8 mouse cellular contexts compared by ENCODE assay signal in the genomic region with DNA sequence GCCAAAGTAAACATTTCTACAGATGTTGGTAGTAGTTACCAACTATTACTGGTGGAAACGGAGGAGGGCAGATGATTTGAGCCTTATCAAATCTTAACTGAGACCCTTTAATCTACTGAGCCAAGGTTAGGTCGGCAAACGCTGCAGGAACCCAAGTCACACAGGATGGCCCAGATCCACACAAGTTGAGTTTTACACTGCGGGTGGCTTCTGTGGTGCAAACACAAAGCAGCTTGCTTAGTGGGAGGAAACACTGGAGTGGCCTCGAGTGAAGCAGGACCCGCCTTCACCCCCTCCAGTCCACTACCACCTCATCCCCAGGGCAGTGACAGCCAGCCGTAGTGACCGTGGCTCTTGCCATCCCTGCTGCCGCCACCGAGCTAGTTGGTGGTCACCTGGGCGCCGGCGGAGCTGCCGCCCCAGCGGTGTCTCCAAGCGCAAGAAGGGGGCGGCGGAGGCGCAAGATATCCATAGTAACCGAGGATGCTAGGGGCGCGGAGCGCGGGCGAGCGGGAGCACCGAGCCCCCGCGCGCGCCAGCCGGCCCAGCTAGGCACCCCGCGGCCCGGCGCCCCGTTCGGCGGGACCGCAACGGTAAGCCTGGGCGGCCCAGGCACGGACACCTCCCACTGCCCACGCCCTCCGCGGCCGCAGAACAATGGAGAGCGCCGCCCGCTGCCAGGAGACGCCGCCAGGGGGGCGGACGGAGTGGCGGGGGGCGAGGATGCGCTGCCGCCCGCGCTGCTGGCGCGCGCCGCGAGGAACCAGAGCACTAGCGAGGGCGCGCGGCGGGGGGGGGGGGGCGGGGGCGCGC.
DNase-seq lines count a peak whose midpoint lies in the region; ATAC-seq and TF ChIP-seq lines count a peak whose summit lies in the region.

No protein-coding gene starts in this region.

- peaks cover 4% of the 10 kb centered on the region; the same call in 1 of the 2 replicates for H3K4me1 ChIP-seq in kidney, embryonic 14.5 days (ENCODE audit: control insufficient read depth, insufficient read depth, low read length)
- peaks cover 12% of the 10 kb centered on the region for H3K4me1 ChIP-seq in heart, embryonic 15.5 days (replicated peaks)
- H3K4me1 ChIP-seq in neural tube, embryonic 14.5 days (ENCODE audit: control insufficient read depth, insufficient read depth, low read length): no peaks in the 10 kb centered on the region; the same call in 1 of the 2 replicates
- no peaks in the 10 kb centered on the region for H3K4me1 ChIP-seq in lung, adult 2 months (ENCODE audit: control insufficient read depth, insufficient read depth, low read length)

- H3K4me3 ChIP-seq in kidney, embryonic 14.5 days (ENCODE audit: low read length): peak overlapping the region; percentile 60
- peak overlapping the region; percentile 55 for H3K4me3 ChIP-seq in heart, embryonic 15.5 days
- H3K4me3 ChIP-seq in neural tube, embryonic 14.5 days (ENCODE audit: low read depth, low read length): peak overlapping the region; percentile 62
- H3K4me3 ChIP-seq in lung, adult 2 months (replicated peaks; ENCODE audit: extremely low read depth, low read depth, low read length): no peak overlapping the region

- no peak overlapping the region for H3K27ac ChIP-seq in kidney, embryonic 14.5 days (ENCODE audit: low read depth, low read length)
- H3K27ac ChIP-seq in heart, embryonic 15.5 days: no peak overlapping the region
- peak overlapping the region; percentile 94 for H3K27ac ChIP-seq in neural tube, embryonic 14.5 days (ENCODE audit: low read depth, low read length)

- DNase-seq in kidney, adult 8-10 months: no peak
- peak; percentile 68 to 69 for DNase-seq in cerebellum, postnatal 25 days
- DNase-seq in left cerebral cortex, postnatal 14 days (ENCODE audit: low spot score in 2 of 2): peak; percentile 67 to 72
- DNase-seq in B cell, adult 2 months: no peak
- DNase-seq in lung, adult 2 months: no peak

- H3K36me3 ChIP-seq in kidney, embryonic 14.5 days (ENCODE audit: control insufficient read depth, insufficient read depth, low read length): no peaks in the 10 kb centered on the region
- H3K36me3 ChIP-seq in heart, embryonic 15.5 days: no peaks in the 10 kb centered on the region
- H3K36me3 ChIP-seq in neural tube, embryonic 14.5 days (ENCODE audit: control insufficient read depth, insufficient read depth, low read length): no peaks in the 10 kb centered on the region

- peak overlapping the region; percentile 45; the same call in 1 of the 2 replicates for H3K9ac ChIP-seq in kidney, embryonic 14.5 days (ENCODE audit: low read depth, low read length)
- no peak overlapping the region for H3K9ac ChIP-seq in heart, embryonic 15.5 days
- H3K9ac ChIP-seq in neural tube, embryonic 14.5 days (replicated peaks; ENCODE audit: low read depth, low read length): peak overlapping the region; percentile 84

- no peak for TF ChIP-seq CTCF in lung, adult 2 months (IDR thresholded peaks at IDR 0.05; ENCODE audit: insufficient read depth, low read length)

- peak; percentile 69 for ATAC-seq in kidney, embryonic 14.5 days (ENCODE audit: low FRiP score, low TSS enrichment)
- ATAC-seq in heart, embryonic 15.5 days (replicated peaks; ENCODE audit: insufficient number of reproducible peaks, insufficient read depth, low FRiP score, low read depth): peak; percentile 50; the same call in 1 of the 2 replicates
- peak; percentile 84 for ATAC-seq in neural tube, embryonic 14.5 days (ENCODE audit: low read depth)

- H3K9me3 ChIP-seq in kidney, embryonic 14.5 days (ENCODE audit: control insufficient read depth, low read length): no peaks in the 10 kb centered on the region
- no peaks in the 10 kb centered on the region for H3K9me3 ChIP-seq in heart, embryonic 15.5 days (replicated peaks)
- no peaks in the 10 kb centered on the region for H3K9me3 ChIP-seq in neural tube, embryonic 14.5 days (ENCODE audit: control insufficient read depth, low read length)

- TF ChIP-seq POLR2A in lung, adult 2 months (IDR thresholded peaks at IDR 0.05; ENCODE audit: borderline replicate concordance, extremely low read depth, low read depth, low read length): no peak

- H3K27me3 ChIP-seq in kidney, embryonic 14.5 days (ENCODE audit: control insufficient read depth, insufficient read depth, low read length): peaks cover 63% of the 10 kb centered on the region
- peaks cover 74% of the 10 kb centered on the region for H3K27me3 ChIP-seq in heart, embryonic 15.5 days
- no peaks in the 10 kb centered on the region for H3K27me3 ChIP-seq in neural tube, embryonic 14.5 days (ENCODE audit: control insufficient read depth, insufficient read depth, low read length)

- intact Hi-C loops in left cerebral cortex, postnatal 14 days (cut with DNase I): no loop called here

- H3K4me2 ChIP-seq in kidney, embryonic 14.5 days (replicated peaks; ENCODE audit: low read depth, low read length): peak overlapping the region; percentile 99
- peak overlapping the region; percentile 91 for H3K4me2 ChIP-seq in heart, embryonic 15.5 days
- H3K4me2 ChIP-seq in neural tube, embryonic 14.5 days (ENCODE audit: low read depth, low read length): peak overlapping the region; percentile 67

- WGBS in kidney, embryonic 14.5 days: 2% methylated on average over 40 of the region's 73 CpGs
- under 1% methylated on average over 53 of the region's 73 CpGs for WGBS in heart, embryonic 15.5 days
- under 1% methylated on average over 37 of the region's 73 CpGs for WGBS in neural tube, embryonic 14.5 days
- WGBS in lung, adult 2 months: under 1% methylated on average over 55 of the region's 73 CpGs

Comparison
In these comparisons a context has a peak if more than half of its experiments do, and no peak if none do; other contexts are left out.
1. DNase-seq: peak in cerebellum, postnatal 25 days (2 of 2) and left cerebral cortex, postnatal 14 days (2 of 2); none in kidney, adult 8-10 months (0 of 2), B cell, adult 2 months (0 of 2) and lung, adult 2 months (single experiment).
2. Peak in every context shown above with its lines, with median percentiles within 50 percentile points of each other: ATAC-seq and H3K4me2 ChIP-seq.